Mouse (Mus musculus) gonadal fat pad, adult 2 months (tissue): ENCODE measurements around the gene Pnpla7. TPM values are rescaled to one million over a fixed set of nuclear protein-coding genes. Genes with fewer than 3 reads are reported as not detected.

Experiments used
- DNase-seq: peaks from one replicate; pipeline ENCODE4 v3.0.0-alpha.2; 2012; ENCODE audit warnings: low read depth
- polyA plus RNA-seq: library from polyadenylated mRNA; depleted of rRNA; stranded (reverse); fragments of >200 nt; gene quantifications from 2 replicates; pipeline ENCODE4 v1.2.3, GENCODE M21; 2012

Pnpla7 gene
- polyA plus RNA-seq, 1 experiment, result 17.3 TPM

DNA sequence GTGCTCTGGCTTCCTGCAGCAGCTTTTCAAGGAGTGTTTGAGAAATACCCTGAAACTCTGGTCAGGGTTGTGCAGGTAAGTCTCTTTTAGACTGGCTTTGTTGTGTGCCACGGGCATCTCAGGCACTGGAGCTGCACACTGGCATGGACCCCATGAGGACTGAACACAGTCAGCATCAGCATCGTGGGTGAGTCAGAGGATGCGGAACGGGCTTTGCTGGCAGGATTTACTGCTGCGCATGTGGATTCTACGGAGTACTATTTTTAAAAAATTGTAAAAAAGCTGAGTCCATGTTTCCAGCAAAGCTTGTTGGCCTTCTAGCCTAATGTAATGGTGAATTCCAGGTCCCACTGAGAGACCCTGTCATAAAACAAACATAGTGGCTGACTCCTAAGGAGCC is 19.5 kb downstream of the Pnpla7 start:
- no peak for DNase-seq

DNA sequence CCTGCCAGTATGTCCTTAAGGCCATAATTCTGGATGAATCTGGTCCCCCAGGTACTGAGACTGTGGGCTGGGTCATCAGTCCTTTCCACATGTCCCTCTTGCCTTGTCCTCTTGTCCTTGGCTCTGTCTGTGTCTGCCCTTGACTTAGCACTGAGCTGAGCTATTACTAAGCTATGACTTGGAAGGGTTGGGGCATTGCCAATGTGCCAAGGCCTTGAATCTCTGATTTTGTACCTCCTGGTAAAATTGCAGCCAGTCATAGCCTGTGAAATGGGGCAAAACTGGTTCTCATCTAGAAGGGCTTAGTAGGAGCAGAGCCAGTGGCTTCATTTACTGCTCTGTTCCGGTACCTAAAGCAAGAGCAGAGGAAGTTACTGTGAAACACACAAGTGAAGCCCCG is 20.6 kb downstream of the Pnpla7 start:
- DNase-seq, result no peak

DNA sequence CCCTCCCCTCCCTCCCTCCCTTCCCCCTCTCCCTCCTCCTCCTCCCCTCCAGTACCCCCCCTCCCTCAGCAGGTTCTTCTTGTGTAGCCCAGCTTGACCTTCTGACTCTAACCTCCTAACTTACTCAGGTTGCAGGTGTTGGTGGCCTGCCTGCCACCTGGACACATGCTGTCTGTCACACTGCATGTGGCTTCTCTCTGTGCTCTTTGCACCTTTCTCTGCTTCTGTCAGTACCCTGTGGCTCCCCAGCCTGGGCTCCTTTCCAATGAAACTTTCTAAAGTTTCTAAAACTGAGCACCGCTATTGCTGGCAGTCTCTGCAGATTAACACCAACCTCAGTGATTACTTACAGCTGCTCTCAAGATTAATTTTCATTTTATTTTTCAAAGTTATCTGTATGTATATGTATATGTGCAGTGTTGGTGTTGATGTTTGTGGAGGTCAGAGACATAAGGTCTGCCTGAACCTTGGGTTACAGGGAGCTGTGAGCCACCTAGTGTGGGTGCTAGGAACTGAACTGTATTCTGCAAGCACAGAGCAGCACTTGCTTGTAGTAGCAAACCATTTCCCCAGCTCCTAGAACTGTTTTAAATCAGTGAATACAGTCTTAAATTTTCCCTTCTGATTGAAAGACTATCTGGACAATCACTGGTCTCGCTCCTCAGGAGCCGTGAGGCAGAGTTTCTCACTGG is 24.9 kb downstream of the Pnpla7 start:
- no peak for DNase-seq

DNA sequence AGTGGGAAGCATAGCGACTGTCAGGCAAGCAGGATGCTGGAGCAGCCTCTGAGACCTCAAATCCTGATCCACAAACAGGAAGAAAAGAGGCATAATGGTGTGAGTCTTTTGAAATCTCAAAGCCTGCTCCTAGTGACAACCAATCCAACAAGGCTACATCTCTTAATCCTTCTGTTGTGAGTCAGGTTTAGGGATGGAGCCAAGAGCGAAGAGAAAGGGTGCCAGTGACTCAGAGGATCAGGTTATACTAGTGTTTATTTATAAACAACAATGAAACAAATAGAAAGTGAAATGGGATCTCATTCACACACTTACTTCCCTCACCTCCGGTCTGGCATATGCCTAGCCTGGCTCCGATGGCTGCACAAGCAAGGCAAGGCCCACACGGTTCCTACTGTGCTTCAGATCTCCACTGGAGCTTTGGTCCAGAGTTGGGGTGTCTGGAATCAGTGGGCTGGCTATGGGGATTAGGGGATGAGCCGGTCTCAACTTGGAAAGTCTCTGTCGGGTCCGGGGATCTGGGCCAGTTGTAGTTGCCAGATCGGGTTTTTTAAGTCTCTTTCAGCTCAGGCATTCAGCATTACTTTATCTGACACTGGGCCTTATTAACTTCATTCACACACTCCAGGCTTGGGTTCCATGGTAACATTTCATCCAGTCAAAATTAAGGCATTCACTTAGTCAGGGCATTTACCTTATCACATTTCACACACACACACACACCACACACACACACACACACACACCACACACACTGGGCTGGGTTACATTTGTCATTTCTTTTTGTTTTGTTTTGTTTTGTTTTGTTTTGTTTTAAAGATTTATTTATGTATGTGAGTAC is 28.3 kb downstream of the Pnpla7 start:
- no peak for DNase-seq

DNA sequence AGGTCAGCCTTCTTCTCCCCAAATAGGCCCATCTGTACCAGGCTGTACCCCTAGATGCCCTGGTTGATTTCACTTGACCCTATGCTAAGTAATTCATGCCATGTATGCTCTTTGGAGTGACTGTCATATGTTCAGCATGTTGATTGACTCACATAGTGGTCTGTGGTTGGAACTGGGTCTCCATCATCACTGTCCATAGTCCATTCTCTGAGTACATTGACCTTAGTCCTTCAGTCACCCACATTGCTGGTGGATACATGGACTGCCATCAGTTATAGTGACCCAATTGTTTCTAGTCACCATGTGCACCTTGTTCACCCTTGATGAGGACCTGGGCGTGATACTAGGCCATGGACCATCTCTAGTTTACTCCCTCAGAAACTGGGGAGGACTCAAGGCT is 30.9 kb downstream of the Pnpla7 start:
- DNase-seq, result no peak

DNA sequence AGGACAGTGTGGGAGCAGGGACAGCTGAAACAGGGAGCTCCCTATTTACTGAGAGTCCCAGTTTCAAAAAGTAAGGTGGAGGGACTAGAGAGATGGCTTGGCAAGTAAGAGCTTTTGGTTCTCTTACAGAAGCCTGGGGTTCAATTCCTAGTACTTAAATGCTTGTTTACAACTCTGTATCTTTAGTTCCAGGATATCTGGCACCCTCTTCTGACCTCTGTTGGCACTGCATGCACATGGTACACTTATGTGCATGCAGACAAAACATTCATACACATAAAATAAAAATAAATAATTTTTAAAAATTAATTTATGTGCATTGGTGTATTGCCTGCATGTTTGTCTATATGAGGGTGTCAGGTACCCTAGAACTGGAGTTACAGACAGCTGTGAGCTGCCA is 32.4 kb downstream of the Pnpla7 start:
- DNase-seq, result no peak

DNA sequence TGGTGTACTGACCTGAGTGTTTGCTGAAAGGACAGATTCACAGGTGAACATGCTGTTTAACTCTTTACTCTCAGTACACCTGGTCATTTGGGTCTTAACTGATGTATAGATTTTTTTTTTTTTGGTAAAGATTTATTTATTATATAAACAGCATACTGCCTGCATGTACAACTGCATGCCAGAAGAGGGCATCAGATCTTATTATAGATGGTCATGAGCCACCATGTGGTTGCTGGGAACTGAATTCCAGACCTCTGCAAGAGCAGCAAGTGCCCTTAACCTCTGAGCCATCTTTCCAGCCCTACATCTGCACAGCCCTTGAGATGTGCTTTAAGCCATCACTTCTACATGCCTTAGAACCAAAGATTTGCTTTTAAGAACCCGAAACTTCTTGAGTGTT is 46.8 kb downstream of the Pnpla7 start:
- no peak for DNase-seq

DNA sequence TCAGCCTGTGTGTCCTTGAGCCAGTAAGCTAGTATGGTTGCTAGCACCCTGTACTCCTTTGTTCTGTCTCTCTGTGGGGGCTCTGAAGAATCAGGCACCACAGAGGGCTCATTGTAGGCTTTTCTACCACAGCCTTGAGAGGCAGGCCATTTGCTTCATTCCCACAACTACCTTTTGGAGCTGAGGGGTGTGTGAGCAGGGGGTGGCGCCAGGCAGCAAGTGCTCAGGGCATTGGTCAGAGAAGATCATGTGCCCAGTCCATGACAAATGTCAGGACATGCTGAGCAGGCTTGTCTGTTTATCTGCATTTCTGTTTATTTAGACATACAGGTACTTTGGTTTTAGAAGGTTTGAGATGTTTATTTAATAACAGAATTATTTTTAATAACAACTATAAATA is 49.3 kb downstream of the Pnpla7 start:
- no peak for DNase-seq

DNA sequence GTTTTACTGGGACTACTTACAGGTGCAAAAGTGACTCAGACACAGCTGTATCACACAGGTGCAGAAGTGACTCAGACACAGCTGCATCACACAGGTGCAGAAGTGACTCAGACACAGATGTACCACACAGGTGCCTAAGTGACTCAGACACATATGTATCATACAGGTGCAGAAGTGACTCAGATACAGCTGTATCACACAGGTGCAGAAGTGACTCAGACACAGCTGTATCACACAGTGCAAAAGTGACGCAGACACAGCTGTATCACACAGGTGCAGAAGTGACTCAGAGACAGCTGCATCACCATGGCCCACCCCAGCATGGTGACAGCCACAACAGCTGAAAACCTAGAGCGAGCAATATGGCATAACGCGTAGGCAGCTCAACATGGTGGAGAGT is 59.2 kb downstream of the Pnpla7 start:
- DNase-seq, result no peak

DNA sequence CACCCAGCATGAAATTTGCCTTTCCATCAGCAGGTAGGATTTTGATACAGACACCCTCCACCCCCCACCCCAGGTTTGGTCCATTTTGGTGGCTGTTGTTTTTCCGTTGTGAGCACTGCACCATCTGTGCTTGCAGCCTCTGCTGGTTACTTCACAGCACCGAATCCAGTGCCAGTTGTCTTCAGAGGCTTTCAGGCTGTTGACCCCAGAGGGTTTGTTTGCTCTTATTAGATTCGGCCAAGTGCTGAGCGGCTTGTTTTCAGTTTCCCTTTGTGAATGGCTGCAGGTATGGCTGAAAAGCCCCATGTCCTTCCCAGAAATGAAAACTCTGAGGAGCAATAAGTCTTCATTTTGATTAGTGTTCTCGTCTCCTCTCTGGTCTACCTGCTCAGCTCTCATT is 64.3 kb downstream of the Pnpla7 start:
- DNase-seq, result no peak

DNA sequence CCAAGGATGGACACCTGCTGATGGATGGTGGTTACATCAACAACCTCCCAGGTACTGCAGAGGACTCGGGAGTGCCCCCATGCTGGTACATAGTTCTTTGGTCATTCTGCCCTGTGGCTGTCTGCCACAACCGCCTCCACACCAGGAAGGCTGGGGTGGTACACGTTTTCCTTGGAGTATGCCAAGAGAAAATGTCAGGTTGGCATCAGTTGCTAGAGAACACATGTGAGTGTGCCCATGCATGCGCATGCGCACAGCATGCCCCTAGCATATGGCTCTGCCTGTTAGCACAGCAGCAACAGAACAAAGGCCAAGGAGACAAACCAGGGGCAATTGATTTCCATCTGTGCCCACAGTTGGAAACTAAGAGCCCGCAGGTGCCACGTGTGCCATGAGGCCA is 75.1 kb downstream of the Pnpla7 start:
- DNase-seq, result no peak

DNA sequence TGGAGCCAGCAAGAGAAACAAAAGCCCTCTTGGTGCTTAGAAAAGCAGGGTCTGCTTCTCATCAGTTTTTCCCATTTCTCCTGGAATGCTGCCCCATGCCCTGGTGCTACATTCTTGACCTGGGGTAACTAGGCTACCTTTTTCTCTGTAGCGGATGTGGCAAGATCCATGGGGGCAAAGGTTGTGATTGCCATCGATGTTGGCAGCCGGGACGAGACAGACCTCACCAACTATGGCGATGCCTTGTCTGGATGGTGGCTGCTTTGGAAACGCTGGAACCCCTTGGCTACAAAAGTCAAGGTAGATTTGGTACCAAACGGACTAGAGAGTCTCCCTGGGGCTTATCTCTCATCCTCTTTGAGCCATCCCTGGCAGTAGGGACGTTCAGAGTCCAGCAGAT is 75.6 kb downstream of the Pnpla7 start:
- DNase-seq, result no peak

DNA sequence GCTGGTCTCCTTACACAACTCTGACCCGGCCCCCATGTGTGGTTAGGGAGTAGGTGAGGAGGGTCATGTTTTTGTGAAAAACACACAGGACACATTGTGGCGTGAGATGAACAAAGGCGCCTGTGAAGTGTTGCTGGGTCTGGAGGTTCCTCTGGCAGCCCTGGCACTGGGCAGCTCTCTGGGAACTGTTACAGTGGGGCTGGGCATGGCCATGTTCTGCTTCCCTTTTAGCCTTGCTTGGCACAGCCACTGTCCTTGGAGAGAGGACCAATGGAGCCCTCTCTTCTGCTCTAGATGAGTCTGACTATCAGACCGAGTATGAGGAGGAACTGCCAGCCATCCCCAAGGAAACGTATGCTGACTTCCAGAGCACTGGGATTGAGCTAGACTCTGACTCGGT is 77.3 kb downstream of the Pnpla7 start:
- no peak for DNase-seq

DNA sequence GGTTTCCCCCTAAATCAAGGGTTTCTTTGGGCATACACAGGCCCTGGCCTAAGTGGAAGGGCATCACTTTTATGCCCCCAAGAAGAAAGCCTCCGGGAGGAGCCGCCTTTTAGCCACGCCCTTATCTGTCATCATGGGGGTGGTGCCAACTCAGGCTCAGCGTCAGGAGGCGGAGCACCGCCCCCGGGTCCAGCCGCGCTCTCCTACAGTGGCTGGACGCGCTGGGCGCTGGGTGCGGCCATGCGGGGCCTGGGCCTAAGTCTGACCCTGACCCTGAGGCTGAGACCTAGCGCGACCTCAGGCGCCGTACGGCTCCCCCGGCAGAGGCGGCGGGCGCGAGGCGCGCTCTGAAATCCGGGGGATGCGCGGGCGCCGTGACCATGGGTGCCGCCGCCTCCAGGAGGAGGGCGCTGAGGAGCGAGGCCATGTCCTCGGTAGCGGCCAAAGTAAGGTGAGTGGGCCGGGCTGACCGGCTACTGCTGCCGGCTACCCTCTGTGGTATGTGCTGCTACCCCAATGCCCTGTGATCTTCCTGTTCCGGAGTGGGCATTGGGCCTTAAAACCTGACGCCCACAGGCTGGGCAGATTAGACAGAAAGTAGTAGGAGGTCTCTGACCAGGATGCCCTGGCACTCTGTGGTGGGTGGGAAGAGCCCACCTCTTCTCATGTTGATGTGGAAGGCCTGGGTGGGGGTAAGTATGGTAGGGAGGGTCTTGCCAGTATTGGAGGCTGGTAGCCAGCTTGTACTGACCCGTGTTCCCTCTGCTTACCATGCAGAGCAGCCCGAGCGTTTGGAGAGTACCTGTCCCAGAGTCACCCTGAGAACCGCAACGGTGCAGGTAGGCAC is 78.6 kb downstream of the Pnpla7 start, which contains the start of gene Nsmf:
Gene Nsmf (plus strand): TSS at position 135 of the 847 bp plus-strand sequence.
- no peak for DNase-seq

DNA sequence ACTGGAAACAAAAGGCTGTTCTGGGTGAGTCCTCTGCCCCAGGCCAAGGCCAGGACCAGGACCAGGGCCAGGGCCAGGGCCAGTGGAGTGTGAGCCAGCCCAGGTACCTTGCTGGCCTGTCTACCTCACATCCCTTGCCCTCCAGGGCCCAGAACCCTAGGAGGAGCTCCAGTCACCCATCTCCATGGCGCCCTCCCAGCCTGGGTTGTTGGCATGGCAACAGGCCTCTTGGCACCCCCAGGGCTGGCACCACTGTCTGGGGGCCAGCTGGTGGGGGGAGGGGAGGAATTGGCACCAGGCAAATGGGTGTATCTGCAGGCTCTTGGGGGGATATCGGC is 79.2 kb downstream of the Pnpla7 start:
- no peak for DNase-seq

DNA sequence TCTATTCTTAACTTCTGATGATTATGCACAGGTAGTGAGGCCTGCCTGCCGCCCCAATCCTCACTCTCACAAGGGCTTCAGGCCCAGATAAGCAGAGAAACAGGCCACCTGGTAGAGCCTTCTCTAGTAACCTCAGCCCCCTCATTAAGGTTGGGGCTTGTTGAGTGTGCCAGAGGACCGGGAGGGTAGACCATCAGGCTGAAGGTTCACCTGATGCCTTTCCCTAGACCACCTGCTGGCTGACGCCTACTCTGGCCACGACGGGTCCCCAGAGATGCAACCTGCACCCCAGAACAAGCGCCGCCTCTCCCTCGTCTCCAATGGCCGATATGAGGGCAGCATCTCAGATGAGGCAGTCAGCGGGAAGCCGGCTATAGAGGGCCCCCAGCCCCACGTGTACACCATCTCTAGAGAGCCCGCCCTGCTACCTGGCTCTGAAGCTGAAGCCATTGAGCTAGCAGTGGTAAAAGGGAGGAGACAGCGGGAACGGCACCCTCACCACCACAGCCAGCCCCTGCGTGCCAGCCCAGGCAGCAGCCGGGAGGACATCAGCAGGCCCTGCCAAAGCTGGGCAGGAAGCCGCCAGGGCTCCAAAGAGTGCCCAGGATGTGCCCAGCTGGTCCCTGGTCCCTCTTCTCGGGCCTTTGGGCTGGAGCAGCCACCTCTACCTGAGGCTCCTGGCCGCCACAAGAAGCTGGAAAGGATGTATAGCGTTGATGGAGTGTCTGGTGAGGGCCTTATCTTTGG is 79.7 kb downstream of the Pnpla7 start:
- no peak for DNase-seq

DNA sequence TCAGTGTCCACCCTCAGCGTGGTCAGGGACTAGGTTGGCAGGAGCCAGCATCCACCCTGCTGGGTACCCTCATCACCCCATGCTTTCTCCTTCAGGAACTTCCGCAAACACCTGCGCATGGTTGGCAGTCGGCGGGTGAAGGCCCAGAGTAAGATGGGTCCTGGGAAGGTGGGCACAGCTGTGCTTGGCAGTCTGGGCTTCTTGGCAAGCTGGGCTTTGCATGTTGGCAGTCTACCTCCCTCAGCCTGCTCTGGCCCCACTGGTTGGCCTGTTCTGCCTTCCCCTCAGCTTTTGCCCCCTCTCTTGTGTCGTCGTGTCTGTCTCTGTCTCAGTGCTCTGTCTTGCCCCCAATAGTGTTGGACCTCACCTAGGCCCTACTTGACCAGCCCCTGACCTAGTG is 83.1 kb downstream of the Pnpla7 start:
- DNase-seq, result no peak

DNA sequence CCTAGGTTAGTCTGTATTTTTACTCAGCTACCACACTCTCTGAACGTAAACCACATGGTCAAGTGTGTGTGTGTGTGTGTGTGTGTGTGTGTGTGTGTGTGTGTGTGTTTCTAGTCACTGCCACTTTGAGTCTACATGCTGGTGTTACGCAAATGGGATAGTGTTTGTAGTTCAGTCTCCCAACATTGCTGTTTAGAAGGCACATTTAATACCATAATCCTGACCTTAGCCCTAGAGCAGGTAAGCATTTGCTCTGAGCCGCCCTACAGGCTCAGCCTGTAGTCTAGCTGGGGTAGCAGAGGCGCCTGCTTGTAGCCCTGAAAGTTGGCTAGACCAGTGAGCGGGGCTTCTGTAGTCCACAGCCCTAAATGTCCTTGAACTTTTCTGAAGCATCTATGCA is 87.7 kb downstream of the Pnpla7 start:
- no peak for DNase-seq

DNA sequence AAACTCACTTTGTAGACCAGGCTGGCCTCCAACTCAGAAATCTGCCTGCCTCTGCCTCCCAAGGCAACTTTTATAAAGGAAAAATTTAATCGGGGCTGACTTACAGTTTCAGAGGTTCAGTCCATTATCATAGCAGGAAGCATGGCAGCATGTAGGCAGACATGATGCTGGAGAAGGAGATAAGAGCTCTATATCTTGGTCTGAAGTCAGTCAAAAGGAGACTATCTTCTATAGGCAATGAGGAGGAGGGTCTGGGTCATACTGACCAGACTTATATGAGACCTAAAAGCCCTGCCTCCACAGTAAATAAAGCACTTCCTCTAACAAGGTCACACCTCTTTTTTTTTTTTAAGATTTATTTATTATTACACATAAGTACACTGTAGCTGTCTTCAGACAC is 88.5 kb downstream of the Pnpla7 start:
- no peak for DNase-seq

DNA sequence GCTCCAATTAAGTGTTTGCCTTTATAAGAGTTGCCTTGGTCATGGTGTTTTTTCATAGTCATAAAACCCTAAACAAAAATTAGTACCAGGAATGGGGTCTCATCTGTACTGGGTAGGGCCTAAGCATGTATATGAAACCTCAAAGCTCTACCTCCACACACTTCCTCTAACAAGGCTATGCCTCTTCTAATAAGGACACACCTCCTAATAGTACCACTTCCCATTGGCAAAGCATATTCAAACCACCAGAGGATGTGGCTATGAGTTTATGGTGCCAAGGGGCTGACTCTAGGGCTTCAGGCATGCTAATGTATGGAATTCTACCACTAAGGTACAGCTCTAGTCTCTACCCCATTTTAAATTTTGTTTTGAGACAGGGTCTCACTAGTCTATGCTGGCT is 89.7 kb downstream of the Pnpla7 start:
- DNase-seq, result no peak

DNA sequence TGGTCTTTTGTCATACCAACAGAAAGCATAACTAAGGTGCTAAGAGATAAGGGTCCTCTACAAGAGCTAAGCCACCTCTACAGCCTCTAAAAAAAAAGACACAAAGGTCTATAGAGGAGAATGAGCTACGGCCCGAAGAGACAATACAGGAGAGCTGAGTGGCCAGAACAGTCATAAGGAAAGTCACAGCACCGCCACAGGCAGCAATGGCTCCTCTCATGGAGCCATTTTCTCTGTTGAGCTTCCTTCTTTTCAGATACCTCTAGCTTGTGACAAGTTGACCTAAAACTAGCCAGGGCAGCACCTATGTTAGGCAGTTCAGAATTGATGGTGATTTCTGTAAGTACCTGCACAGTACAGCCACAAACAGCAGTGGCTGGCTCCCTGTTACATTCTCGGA is 90.7 kb downstream of the Pnpla7 start:
- no peak for DNase-seq

DNA sequence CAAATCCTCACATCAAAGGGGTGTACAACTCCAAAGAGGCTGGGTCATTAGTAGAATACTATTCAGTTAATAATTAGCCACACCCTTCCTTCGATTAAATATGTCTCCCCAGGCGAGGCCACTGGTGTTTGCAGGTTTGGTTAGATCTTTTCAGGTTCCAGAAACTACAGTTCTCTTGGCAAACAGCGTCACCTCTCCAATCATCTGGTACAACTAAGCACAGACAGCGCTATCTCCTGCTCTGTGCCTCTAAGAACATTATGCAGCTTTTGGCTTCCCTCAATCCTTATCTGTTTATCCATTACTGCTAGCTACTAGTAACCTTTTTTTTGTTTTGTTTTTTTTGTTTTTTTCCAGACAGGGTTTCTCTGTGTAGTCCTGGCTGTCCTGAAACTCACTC is 93.7 kb downstream of the Pnpla7 start:
- DNase-seq, result no peak
